ENCODE assay signal across 26 mouse cellular contexts in the genomic region with DNA sequence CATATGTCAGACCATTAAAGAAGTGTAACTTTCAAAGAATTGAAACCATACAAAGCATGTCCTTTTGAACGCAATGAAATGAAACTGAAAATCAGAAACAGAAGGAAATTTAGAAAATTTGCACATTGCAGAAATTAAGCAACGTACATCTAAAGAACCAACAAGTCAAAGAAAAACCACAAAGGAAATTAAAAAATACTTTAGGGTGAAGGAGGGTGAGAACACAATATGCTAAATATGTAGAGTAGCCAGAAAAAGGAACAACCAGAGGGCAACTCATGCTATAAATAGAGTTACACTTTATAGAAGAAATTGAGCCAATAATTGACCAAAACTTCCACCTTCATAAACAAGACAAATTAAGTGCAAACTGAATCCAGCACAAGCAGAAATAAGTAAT. TPM values are rescaled to one million over a fixed set of nuclear protein-coding genes. Genes with fewer than 3 reads are reported as not detected.
DNase-seq lines count a peak whose midpoint lies in the region; ATAC-seq and TF ChIP-seq lines count a peak whose summit lies in the region.
"Had no signal": no experiment of that assay in that cellular context is flagged by ENCODE, and none has a peak within 500 bp of the region (broad histone marks: within the 10 kb centered on the region; RNA-seq: fewer than 3 reads in every experiment).

No protein-coding gene starts in this region.

- no peak for TF ChIP-seq CTCF in CH12.LX (conservative IDR thresholded peaks at IDR 0.05 in 1 of 2, IDR thresholded peaks at IDR 0.05 in 1 of 2; ENCODE audit: low read depth in 2 of 2, low read length in 2 of 2)
- TF ChIP-seq CTCF in intestine, postnatal 0 days (IDR thresholded peaks at IDR 0.05; ENCODE audit: low read depth), result no peak

- H3K4me1 ChIP-seq in CH12.LX (ENCODE audit: control insufficient read depth in 1 of 2, insufficient read depth in 2 of 2), result no peaks in the 10 kb centered on the region
- H3K4me1 ChIP-seq in hindbrain, embryonic 14.5 days (replicated peaks; ENCODE audit: control insufficient read depth, insufficient read depth, low read length), result no peaks in the 10 kb centered on the region
- H3K4me1 ChIP-seq in hindbrain, embryonic 12.5 days, result no peaks in the 10 kb centered on the region
- H3K4me1 ChIP-seq in intestine, postnatal 0 days (replicated peaks; ENCODE audit: control insufficient read depth, insufficient read depth, low read length), result no peaks in the 10 kb centered on the region
- H3K4me1 ChIP-seq: embryonic facial prominence, embryonic 13.5 days; embryonic facial prominence, embryonic 15.5 days; forebrain, embryonic 10.5 days; forebrain, embryonic 12.5 days had no signal

- no peaks in the 10 kb centered on the region for H3K79me2 ChIP-seq in CH12.LX (replicated peaks; ENCODE audit: control insufficient read depth, extremely low read depth, insufficient read depth, poor library complexity, severe bottlenecking)

- H3K9ac ChIP-seq in CH12.LX (ENCODE audit: insufficient read depth, low read depth), result no peak overlapping the region
- H3K9ac ChIP-seq in hindbrain, embryonic 14.5 days, result no peak overlapping the region
- no peak overlapping the region for H3K9ac ChIP-seq in hindbrain, embryonic 12.5 days
- no peak overlapping the region for H3K9ac ChIP-seq in intestine, postnatal 0 days (ENCODE audit: low read depth, low read length)
- H3K9ac ChIP-seq: embryonic facial prominence, embryonic 13.5 days; embryonic facial prominence, embryonic 15.5 days; forebrain, embryonic 12.5 days had no signal

- TF ChIP-seq POLR2A in CH12.LX (IDR thresholded peaks at IDR 0.05; ENCODE audit: low read depth, low read length), result no peak

- no peaks in the 10 kb centered on the region for H3K36me3 ChIP-seq in CH12.LX (replicated peaks in 1 of 2; ENCODE audit: control insufficient read depth in 1 of 2, insufficient read depth in 1 of 2, low read length in 1 of 2)
- H3K36me3 ChIP-seq in hindbrain, embryonic 14.5 days (replicated peaks; ENCODE audit: control insufficient read depth, insufficient read depth), result no peaks in the 10 kb centered on the region
- H3K36me3 ChIP-seq in hindbrain, embryonic 12.5 days, result no peaks in the 10 kb centered on the region
- no peaks in the 10 kb centered on the region for H3K36me3 ChIP-seq in intestine, postnatal 0 days (ENCODE audit: control insufficient read depth, insufficient read depth)
- H3K36me3 ChIP-seq: embryonic facial prominence, embryonic 13.5 days; embryonic facial prominence, embryonic 15.5 days; forebrain, embryonic 10.5 days; forebrain, embryonic 12.5 days had no signal

- ATAC-seq in granulocyte monocyte progenitor cell, adult 5-6 weeks (replicated peaks; ENCODE audit: poor library complexity, severe bottlenecking), result peak; percentile 95
- peak; percentile 94 for ATAC-seq in megakaryocyte progenitor cell, adult 5-6 weeks (replicated peaks; ENCODE audit: poor library complexity)
- no peak for ATAC-seq in hindbrain, embryonic 14.5 days (ENCODE audit: low FRiP score)
- no peak for ATAC-seq in hindbrain, embryonic 12.5 days (ENCODE audit: low FRiP score)
- no peak for ATAC-seq in intestine, postnatal 0 days
- ATAC-seq: CD4-positive, CD25-positive, alpha-beta regulatory T cell, adult 4 months; forebrain, embryonic 14.5 days; forebrain, embryonic 16.5 days had no signal

- intact Hi-C loops in left cerebral cortex, postnatal 10 days (cut with DNase I), result no loop called here

- no peak for TF ChIP-seq RAD21 in CH12.LX (IDR thresholded peaks at IDR 0.05; ENCODE audit: low read depth, low read length)

- no peak for DNase-seq in CH12.LX (ENCODE audit: extremely low read depth)
- no peak for DNase-seq in hindbrain, embryonic 14.5 days (ENCODE audit: low spot score)
- no peak for DNase-seq in left cerebral cortex, postnatal 10 days (ENCODE audit: extremely low spot score in 1 of 2, low spot score in 2 of 2)
- DNase-seq: adrenal gland, adult 2 months; adrenal gland, postnatal 10 days; adrenal gland, postnatal 25 days; B cell, adult 2 months; cerebellum, adult 11 months; cerebellum, adult 18-20 months; cerebellum, adult 8-10 months; cerebellum, adult 9-11 months; cerebellum, postnatal 14 days; cerebellum, postnatal 36 days had no signal

- no peaks in the 10 kb centered on the region for H3K9me3 ChIP-seq in CH12.LX (replicated peaks; ENCODE audit: low read length)
- no peaks in the 10 kb centered on the region for H3K9me3 ChIP-seq in hindbrain, embryonic 14.5 days (ENCODE audit: control insufficient read depth, low read length)
- no peaks in the 10 kb centered on the region for H3K9me3 ChIP-seq in hindbrain, embryonic 12.5 days (replicated peaks)
- no peaks in the 10 kb centered on the region for H3K9me3 ChIP-seq in intestine, postnatal 0 days (ENCODE audit: control insufficient read depth)
- H3K9me3 ChIP-seq: embryonic facial prominence, embryonic 13.5 days; embryonic facial prominence, embryonic 15.5 days; forebrain, embryonic 10.5 days; forebrain, embryonic 12.5 days had no signal

- peak overlapping the region; percentile 57; the same call in 1 of the 2 replicates for H3K4me2 ChIP-seq in CH12.LX (ENCODE audit: insufficient read depth, low read depth, poor library complexity, severe bottlenecking)
- no peak overlapping the region for H3K4me2 ChIP-seq in hindbrain, embryonic 14.5 days (replicated peaks)
- H3K4me2 ChIP-seq in hindbrain, embryonic 12.5 days (replicated peaks), result no peak overlapping the region
- no peak overlapping the region for H3K4me2 ChIP-seq in intestine, postnatal 0 days (replicated peaks; ENCODE audit: low read depth)
- H3K4me2 ChIP-seq: embryonic facial prominence, embryonic 13.5 days; embryonic facial prominence, embryonic 15.5 days; forebrain, embryonic 12.5 days had no signal

- dilution Hi-C loops in CH12.LX (cut with MboI; ENCODE audit: extremely low pct_ligation_motif_present, extremely low pct_unique_long_range_greater_than_20kb, low sequenced_read_pairs), result no loop called here

- no peak overlapping the region for H3K4me3 ChIP-seq in CH12.LX (replicated peaks in 1 of 3; ENCODE audit: low read depth in 2 of 3, low read length in 2 of 3, poor library complexity in 1 of 3)
- no peak overlapping the region for H3K4me3 ChIP-seq in hindbrain, embryonic 14.5 days (replicated peaks; ENCODE audit: low read length)
- H3K4me3 ChIP-seq in hindbrain, embryonic 12.5 days, result no peak overlapping the region
- no peak overlapping the region for H3K4me3 ChIP-seq in intestine, postnatal 0 days (ENCODE audit: low read depth, low read length)
- H3K4me3 ChIP-seq: embryonic facial prominence, embryonic 13.5 days; embryonic facial prominence, embryonic 15.5 days; erythroblast, embryonic 14.5 days; forebrain, embryonic 10.5 days; forebrain, embryonic 12.5 days had no signal

- H3K27me3 ChIP-seq in CH12.LX (replicated peaks), result no peaks in the 10 kb centered on the region
- no peaks in the 10 kb centered on the region for H3K27me3 ChIP-seq in hindbrain, embryonic 14.5 days (ENCODE audit: control insufficient read depth, insufficient read depth, low read length)
- no peaks in the 10 kb centered on the region for H3K27me3 ChIP-seq in hindbrain, embryonic 12.5 days
- no peaks in the 10 kb centered on the region for H3K27me3 ChIP-seq in intestine, postnatal 0 days (replicated peaks; ENCODE audit: control insufficient read depth, insufficient read depth, low read length)
- H3K27me3 ChIP-seq: embryonic facial prominence, embryonic 13.5 days; embryonic facial prominence, embryonic 15.5 days; forebrain, embryonic 12.5 days had no signal

- 88% methylated on average over 2 of the region's 2 CpGs for WGBS in hindbrain, embryonic 14.5 days
- 85% methylated on average over 2 of the region's 2 CpGs for WGBS in hindbrain, embryonic 12.5 days
- 83% methylated on average over 2 of the region's 2 CpGs for WGBS in intestine, postnatal 0 days

- TF ChIP-seq EP300 in CH12.LX (IDR thresholded peaks at IDR 0.05; ENCODE audit: low read length), result no peak

- no peak overlapping the region for H3K27ac ChIP-seq in CH12.LX (ENCODE audit: insufficient read depth, low read depth)
- H3K27ac ChIP-seq in hindbrain, embryonic 14.5 days, result no peak overlapping the region
- no peak overlapping the region for H3K27ac ChIP-seq in hindbrain, embryonic 12.5 days
- H3K27ac ChIP-seq in intestine, postnatal 0 days (ENCODE audit: low read depth, low read length), result no peak overlapping the region
- H3K27ac ChIP-seq: embryonic facial prominence, embryonic 13.5 days; embryonic facial prominence, embryonic 15.5 days; forebrain, embryonic 10.5 days; forebrain, embryonic 12.5 days had no signal

- in situ Hi-C loops in CH12.LX (cut with MboI; ENCODE audit: low pct_ligation_motif_present, low pct_unique_long_range_greater_than_20kb, low sequenced_read_pairs), result no loop called here

TF ChIP-seq in CH12.LX, 34 proteins besides CTCF, POLR2A, EP300 and RAD21:
- TF ChIP-seq UBTF (IDR thresholded peaks at IDR 0.05; ENCODE audit: low read depth, low read length) (no peak), TBP (conservative IDR thresholded peaks at IDR 0.05; ENCODE audit: low read depth, low read length) (no peak), HCFC1 (IDR thresholded peaks at IDR 0.05; ENCODE audit: low read depth, low read length) (no peak), POLR2AphosphoS2 (IDR thresholded peaks at IDR 0.05; ENCODE audit: low read depth, low read length) (no peak), MAZ (IDR thresholded peaks at IDR 0.05; ENCODE audit: low read depth, low read length) (no peak), NRF1 (IDR thresholded peaks at IDR 0.05; ENCODE audit: low read depth, low read length) (no peak)

RNA-seq across cellular contexts. Expression of gene Hmgn3, which starts 41.3 kb away (rescaled TPM):
- total RNA-seq in CH12.LX (2012; rRNA removed) (50.8 and 63.3 TPM in 2 replicates), CH12.LX (2014; rRNA removed) (167 and 183 TPM in 2 replicates)
- polyA plus RNA-seq in CH12.LX (2012; ENCODE audit: insufficient read length, low read depth), result 98.1 and 121 TPM in 2 replicates
- 38.3 and 41.4 TPM in 2 replicates for total RNA-seq in granulocyte monocyte progenitor cell, adult 5-6 weeks (2014; fragmentation: Nextera tagmentation)
- 14.3 and 24.5 TPM in 2 replicates for total RNA-seq in granulocyte monocyte progenitor cell, adult 5-6 weeks (2017)
- 16.6 and 19.7 TPM in 2 replicates for total RNA-seq in megakaryocyte progenitor cell, adult 5-6 weeks (2015)
- 18.3 and 18.7 TPM in 2 replicates for total RNA-seq in megakaryocyte progenitor cell, adult 5-6 weeks (2017)
- polyA plus RNA-seq in hindbrain, embryonic 14.5 days (2014; fragmentation: Nextera tagmentation; extraction: Ambion mirVana), result 139 and 146 TPM in 2 replicates
- 141 and 143 TPM in 2 replicates for polyA plus RNA-seq in hindbrain, embryonic 12.5 days (2016; fragmentation: Nextera tagmentation; extraction: Ambion mirVana)
- 40.2 and 43.2 TPM in 2 replicates for polyA plus RNA-seq in intestine, postnatal 0 days (2015; fragmentation: Nextera tagmentation; extraction: Ambion mirVana)
- total RNA-seq in left cerebral cortex, postnatal 10 days (2021), result 100 to 1,000 TPM; 107 to 109 TPM
- total RNA-seq: MEL had no signal
- polyA plus RNA-seq: erythroblast, embryonic 14.5 days had no signal

Comparison
In these comparisons a context has a peak if more than half of its experiments do, and no peak if none do; other contexts are left out.
1. ATAC-seq: peak in granulocyte monocyte progenitor cell, adult 5-6 weeks (single experiment) and megakaryocyte progenitor cell, adult 5-6 weeks (single experiment); none in hindbrain, embryonic 14.5 days (single experiment), hindbrain, embryonic 12.5 days (single experiment) and intestine, postnatal 0 days (single experiment).